Mouse (Mus musculus): ENCODE data around the gene Pex10. TPM values are rescaled to one million over a fixed set of nuclear protein-coding genes. Genes with fewer than 3 reads are reported as not detected.

Pex10 gene
- polyA plus RNA-seq, 1 experiment: 15.3 TPM

DNA sequence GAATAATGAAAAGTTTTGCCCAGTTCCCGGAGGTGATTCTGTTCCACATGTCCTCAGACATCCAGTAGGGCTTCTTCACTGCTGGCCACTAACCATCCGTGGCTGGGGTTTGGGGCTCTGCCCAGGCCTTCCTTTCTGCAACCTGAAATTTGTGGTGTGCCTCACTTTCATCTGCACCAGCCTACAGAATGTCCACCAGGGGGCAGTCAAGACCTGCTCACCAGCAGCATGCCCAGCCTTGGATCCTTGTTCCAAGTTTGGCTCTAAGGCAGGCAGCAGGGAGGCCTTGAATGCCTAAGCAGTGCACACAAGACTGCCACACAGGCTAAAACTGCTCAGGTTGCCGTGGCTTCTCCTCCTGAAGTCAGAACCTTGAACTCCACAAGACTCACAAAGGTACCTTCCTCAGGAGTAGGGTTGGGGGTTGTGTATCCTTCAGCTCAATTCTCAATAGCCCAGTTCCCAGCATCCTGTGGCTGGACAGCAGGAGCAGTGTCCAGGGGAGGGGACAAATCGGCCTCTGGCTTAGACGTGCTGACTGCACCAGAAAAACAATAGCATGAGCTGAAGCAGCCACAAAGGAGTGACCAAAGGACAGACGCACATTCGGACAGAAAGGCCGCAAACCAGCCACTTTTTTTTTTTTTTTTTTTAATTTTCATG, 28.6 kb downstream of the Pex10 start:
- Histone ChIP-seq H3K4me1 (ENCODE audit: control insufficient read depth, insufficient read depth, insufficient read length, low read length) (no peaks in the 10 kb centered on the region), H3K4me3 (ENCODE audit: insufficient read depth, low read depth, low read length) (no peak overlapping the region), H3K27ac (replicated peaks; ENCODE audit: low read depth, low read length) (no peak overlapping the region)

- Histone ChIP-seq H3K4me3 (ENCODE audit: insufficient read depth, low read depth, low read length) (no peak overlapping the region), H3K27ac (replicated peaks; ENCODE audit: low read depth, low read length) (no peak overlapping the region), H3K4me1 (ENCODE audit: control insufficient read depth, insufficient read depth, insufficient read length, low read length) (no peaks in the 10 kb centered on the region)
These were observed 29.2 kb downstream of the Pex10 start for GRCm38 (mm10) chr4:155095967-155096366.

DNA sequence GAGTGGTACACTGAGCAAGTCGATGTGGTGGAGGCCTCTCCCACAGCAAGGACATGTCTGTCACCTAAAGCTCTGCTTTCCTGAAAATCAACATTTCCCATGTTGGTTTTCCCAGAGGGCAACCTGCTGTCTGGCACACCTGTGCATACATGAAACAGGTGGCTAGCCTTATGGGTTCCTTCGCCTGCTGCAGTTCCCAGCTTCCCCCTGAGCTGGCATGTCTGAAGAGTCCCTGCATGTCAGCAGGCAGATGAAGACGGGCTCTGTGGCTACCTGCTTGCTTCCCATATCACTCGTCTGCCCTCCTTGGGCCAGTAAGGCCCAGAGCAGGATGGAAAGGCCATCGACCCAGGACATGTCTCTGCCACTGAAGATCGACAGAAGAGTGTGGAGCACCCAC, 30.6 kb downstream of the Pex10 start:
- Histone ChIP-seq H3K27ac (replicated peaks; ENCODE audit: low read depth, low read length) (no peak overlapping the region), H3K4me1 (ENCODE audit: control insufficient read depth, insufficient read depth, insufficient read length, low read length) (no peaks in the 10 kb centered on the region), H3K4me3 (ENCODE audit: insufficient read depth, low read depth, low read length) (no peak overlapping the region)

GRCm38 (mm10) chr4:155098572-155098971, 31.8 kb downstream of the Pex10 start:
- no peak overlapping the region for H3K4me3 ChIP-seq (ENCODE audit: insufficient read depth, low read depth, low read length)
- H3K27ac ChIP-seq (replicated peaks; ENCODE audit: low read depth, low read length): no peak overlapping the region
- H3K4me1 ChIP-seq (ENCODE audit: control insufficient read depth, insufficient read depth, insufficient read length, low read length): no peaks in the 10 kb centered on the region

- no peak overlapping the region for H3K4me3 ChIP-seq (ENCODE audit: insufficient read depth, low read depth, low read length)
- no peaks in the 10 kb centered on the region; the same call in 1 of the 2 replicates for H3K4me1 ChIP-seq (ENCODE audit: control insufficient read depth, insufficient read depth, insufficient read length, low read length)
- no peak overlapping the region for H3K27ac ChIP-seq (replicated peaks; ENCODE audit: low read depth, low read length)
These were observed 41.1 kb downstream of the Pex10 start for GRCm38 (mm10) chr4:155107886-155108285.

- H3K4me3 ChIP-seq (ENCODE audit: insufficient read depth, low read depth, low read length): no peak overlapping the region
- H3K4me1 ChIP-seq (ENCODE audit: control insufficient read depth, insufficient read depth, insufficient read length, low read length): no peaks in the 10 kb centered on the region; the same call in 1 of the 2 replicates
- H3K27ac ChIP-seq (replicated peaks; ENCODE audit: low read depth, low read length): no peak overlapping the region
These were observed 42.7 kb downstream of the Pex10 start for GRCm38 (mm10) chr4:155109471-155109870.

- H3K4me1 ChIP-seq (ENCODE audit: control insufficient read depth, insufficient read depth, insufficient read length, low read length): peaks cover 9% of the 10 kb centered on the region
- no peak overlapping the region for H3K4me3 ChIP-seq (ENCODE audit: insufficient read depth, low read depth, low read length)
- H3K27ac ChIP-seq (replicated peaks; ENCODE audit: low read depth, low read length): no peak overlapping the region
These were observed 47.1 kb downstream of the Pex10 start for GRCm38 (mm10) chr4:155113766-155114410.

DNA sequence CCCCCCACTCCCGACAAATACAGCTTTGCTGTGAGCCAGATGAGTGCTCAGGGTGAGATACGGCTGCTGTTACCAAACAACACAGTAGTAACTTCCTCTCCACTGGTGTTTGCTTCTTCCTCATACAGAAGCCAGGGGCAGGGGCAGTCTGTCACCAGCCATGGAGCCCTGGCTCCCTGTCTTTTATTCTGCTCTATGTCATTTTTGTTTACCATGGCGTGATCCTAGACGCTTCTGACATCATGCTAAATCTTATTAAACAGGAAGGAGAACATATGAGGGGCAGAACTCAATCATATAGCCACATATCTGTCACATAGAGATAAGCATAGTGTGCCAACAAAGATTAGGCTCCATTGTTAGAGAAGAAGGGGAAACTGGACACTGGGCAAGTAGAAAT, 49.8 kb downstream of the Pex10 start:
- Histone ChIP-seq H3K27ac (replicated peaks; ENCODE audit: low read depth, low read length) (no peak overlapping the region), H3K4me1 (ENCODE audit: control insufficient read depth, insufficient read depth, insufficient read length, low read length) (peaks cover 13% of the 10 kb centered on the region), H3K4me3 (ENCODE audit: insufficient read depth, low read depth, low read length) (no peak overlapping the region)

- H3K4me1 ChIP-seq (ENCODE audit: control insufficient read depth, insufficient read depth, insufficient read length, low read length): peaks cover 16% of the 10 kb centered on the region
These were observed 50.7 kb downstream of the Pex10 start for GRCm38 (mm10) chr4:155117396-155117978.

GRCm38 (mm10) chr4:155118278-155118677, 51.5 kb downstream of the Pex10 start:
- Histone ChIP-seq H3K27ac (replicated peaks; ENCODE audit: low read depth, low read length) (0 out of 2 replicates have a peak overlapping the region, but pooled peaks have one; percentile 48), H3K4me3 (ENCODE audit: insufficient read depth, low read depth, low read length) (no peak overlapping the region), H3K4me1 (ENCODE audit: control insufficient read depth, insufficient read depth, insufficient read length, low read length) (peaks cover 16% of the 10 kb centered on the region)

More at GRCm38 (mm10) chr4:155117396-155117978, 50.7 kb downstream of the Pex10 start:
- H3K4me3 ChIP-seq (ENCODE audit: insufficient read depth, low read depth, low read length): no peak overlapping the region
- H3K27ac ChIP-seq (replicated peaks; ENCODE audit: low read depth, low read length): no peak overlapping the region

GRCm38 (mm10) chr4:155120038-155120437, 53.2 kb downstream of the Pex10 start:
- no peak overlapping the region for H3K4me3 ChIP-seq (ENCODE audit: insufficient read depth, low read depth, low read length)
- H3K4me1 ChIP-seq (ENCODE audit: control insufficient read depth, insufficient read depth, insufficient read length, low read length): peaks cover 16% of the 10 kb centered on the region
- no peak overlapping the region for H3K27ac ChIP-seq (replicated peaks; ENCODE audit: low read depth, low read length)

GRCm38 (mm10) chr4:155120583-155120982, 53.8 kb downstream of the Pex10 start:
- peaks cover 16% of the 10 kb centered on the region for H3K4me1 ChIP-seq (ENCODE audit: control insufficient read depth, insufficient read depth, insufficient read length, low read length)
- H3K4me3 ChIP-seq (ENCODE audit: insufficient read depth, low read depth, low read length): no peak overlapping the region
- no peak overlapping the region for H3K27ac ChIP-seq (replicated peaks; ENCODE audit: low read depth, low read length)

- H3K27ac ChIP-seq (replicated peaks; ENCODE audit: low read depth, low read length): no peak overlapping the region
- peaks cover 15% of the 10 kb centered on the region for H3K4me1 ChIP-seq (ENCODE audit: control insufficient read depth, insufficient read depth, insufficient read length, low read length)
- H3K4me3 ChIP-seq (ENCODE audit: insufficient read depth, low read depth, low read length): no peak overlapping the region
These were observed 54.4 kb downstream of the Pex10 start for GRCm38 (mm10) chr4:155121222-155121621.

Data from brown adipose tissue, adult 24 weeks (tissue).